Mouse (Mus musculus) embryonic facial prominence, embryonic 10.5 days (tissue): ENCODE measurements around the gene Cry2. TPM values are rescaled to one million over a fixed set of nuclear protein-coding genes. Genes with fewer than 3 reads are reported as not detected.
A peak's percentile ranks its signal among the peaks of the same experiment; 100 is the strongest.

ENCODE experiments used
- DNase-seq: peaks from one replicate; pipeline ENCODE4 v3.0.0-alpha.2; 2017; ENCODE audit warnings: low spot score
- H3K27ac ChIP-seq: fragments of 300-500 bp; sonication (generic); replicated peaks from 2 replicates; pipeline ENCODE4 v1.5.1; 2016; ENCODE audit warnings: mild to moderate bottlenecking
- H3K27me3 ChIP-seq: fragments of 300-500 bp; sonication (generic); replicated peaks from 2 replicates; pipeline ENCODE4 v1.6.1; 2016; ENCODE audit warnings: low read depth, mild to moderate bottlenecking; ENCODE audit not compliant: poor library complexity, severe bottlenecking
- H3K36me3 ChIP-seq: fragments of 300-500 bp; sonication (generic); replicated peaks from 2 replicates; pipeline ENCODE4 v1.6.1; 2016; ENCODE audit warnings: mild to moderate bottlenecking, moderate library complexity
- H3K4me1 ChIP-seq: fragments of 300-500 bp; sonication (generic); 2 replicates; pipeline ENCODE4 v1.6.1; 2016
- H3K4me3 ChIP-seq: fragments of 300-500 bp; sonication (generic); 2 replicates; pipeline ENCODE4 v1.5.1; 2016; ENCODE audit warnings: mild to moderate bottlenecking, moderate library complexity
- H3K9me3 ChIP-seq: fragments of 300-500 bp; sonication (generic); 2 replicates; pipeline ENCODE4 v1.6.1; 2016; ENCODE audit warnings: mild to moderate bottlenecking
- WGBS: fragments of 180-500 bp; shearing (Covaris S2); methylation state at CpG from one replicate; pipeline ENCODE4 v1.1.7; 2016; 5-methylcytosine and 5-hydroxymethylcytosine counted together
- polyA plus RNA-seq: library from polyadenylated mRNA; unstranded; fragments of >200 nt; fragmentation: Nextera tagmentation; extraction: Ambion mirVana; gene quantifications from 2 replicates; pipeline ENCODE4 v1.2.1, GENCODE M21; 2016

The Cry2 gene
- polyA plus RNA-seq, 1 experiment from 2014 or later = 23.4 TPM

DNA sequence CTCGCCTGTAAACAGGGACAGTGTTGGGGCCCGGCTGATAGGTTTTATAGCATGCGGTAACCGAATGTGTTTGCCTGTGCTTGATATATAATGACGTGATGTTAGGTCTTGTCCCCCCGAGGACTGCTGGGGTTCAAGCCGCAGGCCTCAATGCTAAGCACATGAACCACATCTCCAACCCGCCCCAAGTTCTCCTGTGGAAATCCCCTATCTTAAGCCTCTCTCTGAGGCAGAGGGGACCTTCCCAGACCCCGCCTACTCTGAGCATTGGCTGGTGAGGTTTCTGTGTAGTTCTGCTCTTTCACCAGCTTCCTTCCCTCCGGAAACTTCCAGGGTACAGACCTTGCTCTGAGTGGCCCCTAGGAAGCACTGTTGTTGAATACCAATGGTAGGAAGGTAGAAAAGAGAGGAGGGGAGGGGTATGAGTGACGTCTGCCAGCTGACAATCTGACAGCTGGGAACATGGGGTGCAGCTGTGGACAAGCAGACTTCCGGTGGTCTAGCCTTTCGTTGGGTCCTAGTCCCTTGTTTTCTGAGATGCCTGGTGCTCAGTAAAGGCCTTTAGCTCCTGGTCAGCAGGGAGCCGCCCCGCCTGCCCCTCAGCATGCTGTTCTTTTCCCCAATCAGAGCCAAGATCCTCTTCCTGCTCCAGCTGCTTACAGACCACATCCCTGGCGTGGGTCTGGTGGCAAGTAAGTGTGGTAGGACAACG is 53.9 kb downstream of the Cry2 start:
- H3K27me3 ChIP-seq = no peaks in the 10 kb centered on the region
- 81% methylated on average over 17 of the region's 17 CpGs for WGBS
- peaks cover 77% of the 10 kb centered on the region for H3K36me3 ChIP-seq

DNA sequence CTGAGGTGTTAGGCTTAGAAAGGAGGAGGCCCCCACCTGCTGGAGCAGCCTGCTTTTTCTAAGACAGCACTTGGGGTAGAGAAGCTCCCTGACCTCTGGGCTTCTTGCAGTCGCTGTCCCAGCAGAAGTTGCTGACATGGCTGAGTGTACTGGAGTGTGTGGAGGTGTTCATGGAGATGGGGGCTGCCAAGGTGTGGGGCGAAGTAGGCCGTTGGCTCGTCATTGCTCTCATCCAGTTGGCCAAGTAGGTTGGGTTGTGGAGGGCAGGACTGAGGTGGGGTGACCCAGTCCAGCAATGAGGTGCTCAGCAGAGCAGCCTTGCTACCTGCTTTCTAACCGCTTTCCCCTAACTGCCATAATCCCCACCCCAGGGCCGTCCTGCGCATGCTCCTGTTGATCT is 56.5 kb downstream of the Cry2 start:
- H3K4me3 ChIP-seq = no peak overlapping the region
- H3K27me3 ChIP-seq = peaks cover 17% of the 10 kb centered on the region
- H3K9me3 ChIP-seq = no peaks in the 10 kb centered on the region
- H3K4me1 ChIP-seq = peaks cover 40% of the 10 kb centered on the region
- H3K36me3 ChIP-seq = peaks cover 51% of the 10 kb centered on the region
- no peak for DNase-seq
- H3K27ac ChIP-seq = no peak overlapping the region
- WGBS = 91% methylated on average over 7 of the region's 7 CpGs

More for the DNA sequence above, 53.9 kb downstream of the Cry2 start:
- no peak overlapping the region for H3K4me3 ChIP-seq
- DNase-seq = no peak
- H3K9me3 ChIP-seq = no peaks in the 10 kb centered on the region
- peaks cover 15% of the 10 kb centered on the region for H3K4me1 ChIP-seq
- H3K27ac ChIP-seq = no peak overlapping the region

- peak overlapping the region; percentile 85 for H3K4me3 ChIP-seq
- no peak overlapping the region for H3K27ac ChIP-seq
- WGBS = 82% methylated on average over 6 of the region's 6 CpGs
- peaks cover 41% of the 10 kb centered on the region for H3K36me3 ChIP-seq
- H3K27me3 ChIP-seq = peaks cover 28% of the 10 kb centered on the region
- no peaks in the 10 kb centered on the region for H3K9me3 ChIP-seq
- H3K4me1 ChIP-seq = peaks cover 51% of the 10 kb centered on the region
- DNase-seq = no peak
Measured at GRCm38 (mm10) chr2:92376300-92376699, 57.5 kb downstream of the Cry2 start.

GRCm38 (mm10) chr2:92375788-92376187 is 58.1 kb downstream of the Cry2 start:
- Histone ChIP-seq H3K4me1 (peaks cover 56% of the 10 kb centered on the region), H3K27me3 (peaks cover 33% of the 10 kb centered on the region), H3K9me3 (no peaks in the 10 kb centered on the region), H3K4me3 (peak overlapping the region; percentile 85), H3K27ac (peak overlapping the region; percentile 87), H3K36me3 (peaks cover 36% of the 10 kb centered on the region)
- WGBS = 14% methylated on average over 10 of the region's 10 CpGs
- no peak for DNase-seq

GRCm38 (mm10) chr2:92375099-92375623 is 58.7 kb downstream of the Cry2 start:
- Histone ChIP-seq H3K4me1 (peaks cover 62% of the 10 kb centered on the region), H3K36me3 (peaks cover 30% of the 10 kb centered on the region), H3K27ac (peak overlapping the region; percentile 87), H3K27me3 (peaks cover 39% of the 10 kb centered on the region), H3K4me3 (peak overlapping the region; percentile 85), H3K9me3 (no peaks in the 10 kb centered on the region)
- under 1% methylated on average over 29 of the region's 29 CpGs for WGBS
- peak; percentile 97 for DNase-seq

DNA sequence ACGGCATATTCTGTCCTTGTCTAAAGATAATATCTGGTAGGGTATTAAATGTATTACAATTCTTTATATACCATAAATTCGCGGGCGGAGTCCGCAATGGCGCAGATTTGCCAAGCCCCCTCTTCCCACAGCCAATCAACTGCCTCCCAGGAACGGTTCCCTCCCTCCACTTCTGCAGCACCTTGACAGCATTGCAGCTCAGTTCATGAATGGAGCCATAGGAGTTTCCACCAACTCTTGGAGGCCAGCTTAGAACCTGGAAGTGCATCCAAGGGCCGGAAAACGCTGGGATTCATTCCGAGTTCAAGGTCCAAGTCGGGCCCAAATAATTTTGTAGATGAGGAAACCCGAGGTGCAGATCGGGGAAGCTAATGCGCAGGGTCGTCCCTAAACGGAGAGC is 59.3 kb downstream of the Cry2 start, which contains the start of the genes Pex16 and Large2:
Gene Pex16, plus strand, starts transcription at position 163 of the 400 bp plus-strand sequence.
Gene Large2, minus strand, starts transcription at position 356 of the 400 bp plus-strand sequence.
- Histone ChIP-seq H3K27ac (peak within 1 kb of the TSS; percentile 87), H3K4me3 (peak within 1 kb of the TSS; percentile 85), H3K9me3 (no peaks in the 10 kb centered on the region), H3K36me3 (peaks cover 23% of the 10 kb centered on the region), H3K27me3 (peaks cover 45% of the 10 kb centered on the region), H3K4me1 (peaks cover 68% of the 10 kb centered on the region)
- 3% methylated on average over 16 of the region's 16 CpGs for WGBS
- peak; percentile 59 for DNase-seq

DNA sequence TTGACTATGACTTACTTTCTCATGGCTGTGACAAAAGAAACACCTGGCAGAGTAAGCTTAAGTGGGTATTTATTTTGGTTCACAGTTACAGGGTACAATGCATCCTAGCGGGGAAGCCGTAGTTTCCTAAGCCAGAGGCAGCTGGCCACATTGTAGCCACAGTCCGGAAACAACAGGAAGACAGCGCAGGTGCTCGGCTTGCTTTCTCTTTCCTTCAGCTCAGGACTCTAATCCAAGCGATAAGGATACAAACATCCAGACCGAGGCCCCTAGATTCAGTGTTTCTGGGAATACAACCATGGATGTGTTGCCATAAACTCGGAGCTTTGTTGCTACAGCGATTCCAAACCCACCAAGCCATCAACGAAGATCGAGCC is 60.4 kb downstream of the Cry2 start:
- DNase-seq = no peak
- Histone ChIP-seq H3K27me3 (peaks cover 56% of the 10 kb centered on the region), H3K9me3 (no peaks in the 10 kb centered on the region), H3K36me3 (peaks cover 12% of the 10 kb centered on the region), H3K4me3 (0 out of 2 replicates have a peak overlapping the region, but pooled peaks have one; percentile 8), H3K27ac (peak overlapping the region; percentile 87), H3K4me1 (peaks cover 73% of the 10 kb centered on the region)
- WGBS = 84% methylated on average over 11 of the region's 11 CpGs

- H3K9me3 ChIP-seq = no peaks in the 10 kb centered on the region
- DNase-seq = peak; percentile 38
- peak overlapping the region; percentile 87 for H3K27ac ChIP-seq
- H3K4me3 ChIP-seq = peak overlapping the region; percentile 67; the same call in 1 of the 2 replicates
- WGBS = 44% methylated on average over 9 of the region's 9 CpGs
- H3K36me3 ChIP-seq = peaks cover 7% of the 10 kb centered on the region
- peaks cover 73% of the 10 kb centered on the region for H3K4me1 ChIP-seq
- H3K27me3 ChIP-seq = peaks cover 56% of the 10 kb centered on the region
Measured at GRCm38 (mm10) chr2:92372767-92373436, 60.9 kb downstream of the Cry2 start.

DNA sequence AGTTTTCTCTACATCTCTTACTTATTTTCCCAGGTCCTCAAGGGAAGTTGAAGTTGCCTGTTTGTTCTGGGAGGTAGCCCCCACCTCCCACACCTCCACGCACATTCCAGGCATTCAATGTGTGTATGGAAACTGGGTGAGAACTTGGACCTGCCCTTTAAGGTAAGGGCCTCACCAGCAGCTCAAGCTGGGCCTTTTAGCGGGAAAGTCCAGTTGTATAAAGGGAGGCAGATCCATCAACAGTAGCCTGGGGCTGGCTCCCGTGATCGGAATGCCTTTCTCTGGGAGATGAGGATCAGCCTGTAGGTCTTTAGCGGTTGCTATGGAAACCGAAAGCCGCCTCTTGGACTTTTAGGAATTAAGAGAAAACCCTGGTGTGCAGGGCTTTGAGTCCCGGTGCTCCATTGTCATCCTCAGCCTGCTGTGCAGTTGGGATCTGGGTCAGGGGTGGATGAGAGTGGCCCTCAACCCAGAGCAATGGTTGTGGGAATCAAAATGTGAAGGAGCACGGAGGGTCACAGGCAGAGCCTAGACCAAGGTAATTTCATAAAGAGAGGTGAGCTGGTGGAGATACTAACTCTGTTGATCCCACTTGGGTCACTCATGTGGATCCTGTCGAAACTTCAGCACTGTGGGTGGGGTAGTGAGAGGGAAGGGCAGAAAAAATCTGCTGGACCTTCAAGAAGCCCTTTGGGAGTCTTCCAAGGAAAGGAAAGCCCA is 61.7 kb downstream of the Cry2 start:
- peak overlapping the region; percentile 67; the same call in 1 of the 2 replicates for H3K4me3 ChIP-seq
- H3K36me3 ChIP-seq = no peaks in the 10 kb centered on the region
- H3K27me3 ChIP-seq = peaks cover 56% of the 10 kb centered on the region
- H3K9me3 ChIP-seq = no peaks in the 10 kb centered on the region
- H3K4me1 ChIP-seq = peaks cover 81% of the 10 kb centered on the region
- peak; percentile 59 for DNase-seq
- H3K27ac ChIP-seq = peak overlapping the region; percentile 87
- 10% methylated on average over 10 of the region's 10 CpGs for WGBS

- 1% methylated on average over 45 of the region's 45 CpGs for WGBS
- Histone ChIP-seq H3K36me3 (peaks cover 5% of the 10 kb centered on the region), H3K4me1 (peaks cover 79% of the 10 kb centered on the region), H3K9me3 (no peaks in the 10 kb centered on the region), H3K27ac (peak overlapping the region; percentile 87), H3K4me3 (peak overlapping the region; percentile 67), H3K27me3 (peaks cover 56% of the 10 kb centered on the region)
- DNase-seq = peak; percentile 89
Measured at GRCm38 (mm10) chr2:92370821-92371805, 62.7 kb downstream of the Cry2 start.

- Histone ChIP-seq H3K4me3 (peak overlapping the region; percentile 67), H3K36me3 (peaks cover 12% of the 10 kb centered on the region), H3K27me3 (peaks cover 56% of the 10 kb centered on the region), H3K27ac (peak overlapping the region; percentile 87), H3K4me1 (peaks cover 71% of the 10 kb centered on the region), H3K9me3 (no peaks in the 10 kb centered on the region)
- WGBS = 10% methylated on average over 19 of the region's 19 CpGs
- DNase-seq = no peak
Measured at GRCm38 (mm10) chr2:92370375-92370774, 63.5 kb downstream of the Cry2 start.
